Mouse (Mus musculus) liver, adult (tissue): ENCODE data around the gene Xab2.

ENCODE experiments used
- GATA4 ChIP-seq: IDR thresholded peaks from 2 replicates; pipeline ENCODE4 v1.6.1; 2014; ENCODE audit warnings: mild to moderate bottlenecking, low read length; ENCODE audit not compliant: insufficient replicate concordance

The Xab2 gene

GRCm38 (mm10) chr8:3630647-3631477, 9.7 kb upstream of the Xab2 start, which contains the start of gene Stxbp2:
Stxbp2 (plus strand) TSS chr8:3630955.
- no peak for TF ChIP-seq GATA4

GRCm38 (mm10) chr8:3628014-3628413, 6.9 kb upstream of the Xab2 start:
- TF ChIP-seq GATA4 = no peak

GRCm38 (mm10) chr8:3626971-3627370, 5.9 kb upstream of the Xab2 start:
- TF ChIP-seq GATA4 = no peak

GRCm38 (mm10) chr8:3625445-3625844, 4.3 kb upstream of the Xab2 start, which contains the start of gene Pcp2:
Pcp2 (minus strand) TSS chr8:3625545.
- no peak for TF ChIP-seq GATA4

- TF ChIP-seq GATA4 = no peak
Measured at GRCm38 (mm10) chr8:3622119-3622518, 1.0 kb upstream of the Xab2 start.

GRCm38 (mm10) chr8:3609816-3610150, 11.3 kb downstream of the Xab2 start:
- TF ChIP-seq GATA4 = no peak

GRCm38 (mm10) chr8:3609046-3609815, 11.9 kb downstream of the Xab2 start:
- no peak for TF ChIP-seq GATA4

- TF ChIP-seq GATA4 = no peak
Measured at GRCm38 (mm10) chr8:3607822-3608221, 13.3 kb downstream of the Xab2 start.

GRCm38 (mm10) chr8:3606593-3606992, 14.5 kb downstream of the Xab2 start:
- no peak for TF ChIP-seq GATA4

GRCm38 (mm10) chr8:3603439-3603838, 17.7 kb downstream of the Xab2 start:
- TF ChIP-seq GATA4 = no peak

- TF ChIP-seq GATA4 = no peak; the same call in 1 of the 2 replicates
Measured at GRCm38 (mm10) chr8:3600401-3600800, 20.7 kb downstream of the Xab2 start.

GRCm38 (mm10) chr8:3599219-3599618, 21.9 kb downstream of the Xab2 start:
- TF ChIP-seq GATA4 = no peak

- TF ChIP-seq GATA4 = no peak
Measured at GRCm38 (mm10) chr8:3598054-3598453, 23.1 kb downstream of the Xab2 start.

GRCm38 (mm10) chr8:3594466-3594865, 26.6 kb downstream of the Xab2 start:
- no peak for TF ChIP-seq GATA4

- no peak for TF ChIP-seq GATA4
Measured at GRCm38 (mm10) chr8:3593470-3593869, 27.6 kb downstream of the Xab2 start.

GRCm38 (mm10) chr8:3588258-3588633, 32.9 kb downstream of the Xab2 start:
- no peak for TF ChIP-seq GATA4
